In genomic region chr6:124806446-124807140, GRCm38 (mm10) we compare ENCODE assay signal across 8 mouse cellular contexts. TPM values are rescaled to one million over a fixed set of nuclear protein-coding genes. Genes with fewer than 3 reads are reported as not detected.
DNase-seq lines count a peak whose midpoint lies in the region; ATAC-seq lines count a peak whose summit lies in the region.

No protein-coding gene starts in this region.

- no peaks in the 10 kb centered on the region for H3K9me3 ChIP-seq in heart, embryonic 15.5 days (replicated peaks)
- no peaks in the 10 kb centered on the region for H3K9me3 ChIP-seq in embryonic facial prominence, embryonic 11.5 days (replicated peaks; ENCODE audit: control insufficient read depth, low read length)
- no peaks in the 10 kb centered on the region for H3K9me3 ChIP-seq in hindbrain, embryonic 16.5 days (ENCODE audit: control insufficient read depth, low read length)
- no peaks in the 10 kb centered on the region; the same call in 1 of the 2 replicates for H3K9me3 ChIP-seq in midbrain, embryonic 16.5 days (replicated peaks; ENCODE audit: control insufficient read depth, low read length, poor library complexity, severe bottlenecking)

- no peak for ATAC-seq in heart, embryonic 15.5 days (replicated peaks; ENCODE audit: insufficient number of reproducible peaks, insufficient read depth, low FRiP score, low read depth)
- ATAC-seq in embryonic facial prominence, embryonic 11.5 days (replicated peaks; ENCODE audit: insufficient number of reproducible peaks, low FRiP score, low TSS enrichment, low read depth), result no peak
- no peak for ATAC-seq in hindbrain, embryonic 16.5 days
- ATAC-seq in midbrain, embryonic 16.5 days, result no peak

- H3K4me2 ChIP-seq in heart, embryonic 15.5 days, result peak overlapping the region; percentile 91
- no peak overlapping the region; the same call in none of the 2 replicates for H3K4me2 ChIP-seq in embryonic facial prominence, embryonic 11.5 days (ENCODE audit: low read depth, low read length)
- H3K4me2 ChIP-seq in hindbrain, embryonic 16.5 days (ENCODE audit: low read length), result peak overlapping the region; percentile 90
- peak overlapping the region; percentile 71 for H3K4me2 ChIP-seq in midbrain, embryonic 16.5 days (ENCODE audit: low read length)

- no peaks in the 10 kb centered on the region for H3K27me3 ChIP-seq in heart, embryonic 15.5 days
- no peaks in the 10 kb centered on the region for H3K27me3 ChIP-seq in embryonic facial prominence, embryonic 11.5 days (ENCODE audit: control insufficient read depth, insufficient read depth, low read length)
- no peaks in the 10 kb centered on the region for H3K27me3 ChIP-seq in hindbrain, embryonic 16.5 days (replicated peaks; ENCODE audit: control insufficient read depth, insufficient read depth, low read length)
- H3K27me3 ChIP-seq in midbrain, embryonic 16.5 days (ENCODE audit: control insufficient read depth, insufficient read depth, low read depth, low read length), result no peaks in the 10 kb centered on the region

- H3K27ac ChIP-seq in heart, embryonic 15.5 days, result peak overlapping the region; percentile 91
- 0 out of 2 replicates have a peak overlapping the region, but pooled peaks have one; percentile 85 for H3K27ac ChIP-seq in embryonic facial prominence, embryonic 11.5 days (replicated peaks; ENCODE audit: low read depth, low read length)
- H3K27ac ChIP-seq in hindbrain, embryonic 16.5 days (ENCODE audit: low read depth, low read length), result peak overlapping the region; percentile 93
- H3K27ac ChIP-seq in midbrain, embryonic 16.5 days (ENCODE audit: low read length), result peak overlapping the region; percentile 90

- H3K4me1 ChIP-seq in heart, embryonic 15.5 days (replicated peaks), result peaks cover 46% of the 10 kb centered on the region
- H3K4me1 ChIP-seq in embryonic facial prominence, embryonic 11.5 days (ENCODE audit: control insufficient read depth, insufficient read depth, low read length), result no peaks in the 10 kb centered on the region; the same call in 1 of the 2 replicates
- H3K4me1 ChIP-seq in hindbrain, embryonic 16.5 days (ENCODE audit: control insufficient read depth, insufficient read depth, low read depth, low read length), result peaks cover 14% of the 10 kb centered on the region
- H3K4me1 ChIP-seq in midbrain, embryonic 16.5 days (ENCODE audit: control insufficient read depth, insufficient read depth, low read length), result peaks cover 32% of the 10 kb centered on the region

- no peak for DNase-seq in heart, adult 8-10 months (ENCODE audit: low spot score)
- DNase-seq in embryonic facial prominence, embryonic 11.5 days (ENCODE audit: low spot score), result no peak
- DNase-seq in gastrocnemius, postnatal 25 days, result no peak
- DNase-seq in frontal cortex, postnatal 14 days (ENCODE audit: low spot score in 2 of 2), result no peak
- DNase-seq in right cerebral cortex, postnatal 14 days, result no peak

- no peak overlapping the region for H3K9ac ChIP-seq in heart, embryonic 15.5 days
- H3K9ac ChIP-seq in embryonic facial prominence, embryonic 11.5 days (replicated peaks; ENCODE audit: low read length), result no peak overlapping the region
- H3K9ac ChIP-seq in hindbrain, embryonic 16.5 days (ENCODE audit: low read depth, low read length), result no peak overlapping the region
- H3K9ac ChIP-seq in midbrain, embryonic 16.5 days (ENCODE audit: low read depth, low read length), result peak overlapping the region; percentile 30; the same call in 1 of the 2 replicates

- peaks cover 17% of the 10 kb centered on the region for H3K36me3 ChIP-seq in heart, embryonic 15.5 days
- peaks cover 2% of the 10 kb centered on the region for H3K36me3 ChIP-seq in embryonic facial prominence, embryonic 11.5 days (replicated peaks; ENCODE audit: control insufficient read depth, insufficient read depth, low read depth, low read length)
- H3K36me3 ChIP-seq in hindbrain, embryonic 16.5 days (ENCODE audit: control insufficient read depth, insufficient read depth, low read length), result peaks cover 2% of the 10 kb centered on the region
- peaks cover 3% of the 10 kb centered on the region; the same call in 1 of the 2 replicates for H3K36me3 ChIP-seq in midbrain, embryonic 16.5 days (ENCODE audit: control insufficient read depth, insufficient read depth, low read length)

- H3K4me3 ChIP-seq in heart, embryonic 15.5 days, result peak overlapping the region; percentile 58; the same call in 1 of the 2 replicates
- 0 out of 2 replicates have a peak overlapping the region, but pooled peaks have one; percentile 0 for H3K4me3 ChIP-seq in embryonic facial prominence, embryonic 11.5 days (ENCODE audit: low read depth, low read length)
- H3K4me3 ChIP-seq in hindbrain, embryonic 16.5 days (ENCODE audit: low read length), result no peak overlapping the region
- H3K4me3 ChIP-seq in midbrain, embryonic 16.5 days (ENCODE audit: low read depth, low read length), result peak overlapping the region; percentile 41; the same call in 1 of the 2 replicates

- WGBS in heart, embryonic 15.5 days, result 79% methylated on average over 7 of the region's 7 CpGs
- WGBS in embryonic facial prominence, embryonic 11.5 days, result 69% methylated on average over 7 of the region's 7 CpGs
- WGBS in hindbrain, embryonic 16.5 days, result 76% methylated on average over 7 of the region's 7 CpGs
- WGBS in midbrain, embryonic 16.5 days, result 71% methylated on average over 7 of the region's 7 CpGs

RNA-seq across cellular contexts. Expression of gene Spsb2, which starts 1.9 kb away (rescaled TPM):
- polyA plus RNA-seq in heart, embryonic 15.5 days (2015; fragmentation: Nextera tagmentation; extraction: Ambion mirVana), result 7.0 and 9.8 TPM in 2 replicates
- total RNA-seq in heart, adult 8-10 months (2022), result 1 to 10 TPM; 2.0 to 5.8 (median 3.2) TPM
- 4.7 and 4.8 TPM in 2 replicates for polyA plus RNA-seq in embryonic facial prominence, embryonic 11.5 days (2014; fragmentation: Nextera tagmentation; extraction: Ambion mirVana)
- 9.2 and 10.3 TPM in 2 replicates for polyA plus RNA-seq in hindbrain, embryonic 16.5 days (2015; fragmentation: Nextera tagmentation; extraction: Ambion mirVana)
- 9.6 and 10.1 TPM in 2 replicates for polyA plus RNA-seq in midbrain, embryonic 16.5 days (2015; fragmentation: Nextera tagmentation; extraction: Ambion mirVana)
- 1 to 10 TPM; 2.7 to 3.2 TPM for total RNA-seq in gastrocnemius, postnatal 25 days (2021)

RNA-seq across cellular contexts. Expression of gene Tpi1, which starts 7.5 kb away (rescaled TPM):
- 1,247 and 1,352 TPM in 2 replicates for polyA plus RNA-seq in heart, embryonic 15.5 days (2015; fragmentation: Nextera tagmentation; extraction: Ambion mirVana)
- 1,000 to 10,000 TPM in 1 of 4 experiments, 100 to 1,000 TPM in 3; 893 to 1,022 (median 969) TPM for total RNA-seq in heart, adult 8-10 months (2022)
- polyA plus RNA-seq in embryonic facial prominence, embryonic 11.5 days (2014; fragmentation: Nextera tagmentation; extraction: Ambion mirVana), result 721 and 787 TPM in 2 replicates
- polyA plus RNA-seq in hindbrain, embryonic 16.5 days (2015; fragmentation: Nextera tagmentation; extraction: Ambion mirVana), result 544 and 601 TPM in 2 replicates
- 415 and 461 TPM in 2 replicates for polyA plus RNA-seq in midbrain, embryonic 16.5 days (2015; fragmentation: Nextera tagmentation; extraction: Ambion mirVana)
- 1,000 to 10,000 TPM; 2,445 to 2,599 TPM for total RNA-seq in gastrocnemius, postnatal 25 days (2021)

RNA-seq across cellular contexts. Expression of gene Usp5, which starts 22.7 kb away (rescaled TPM):
- polyA plus RNA-seq in heart, embryonic 15.5 days (2015; fragmentation: Nextera tagmentation; extraction: Ambion mirVana), result 87.2 and 114 TPM in 2 replicates
- total RNA-seq in heart, adult 8-10 months (2022), result 10 to 100 TPM; 72.5 to 79.7 (median 75.8) TPM
- polyA plus RNA-seq in embryonic facial prominence, embryonic 11.5 days (2014; fragmentation: Nextera tagmentation; extraction: Ambion mirVana), result 128 and 133 TPM in 2 replicates
- 220 and 232 TPM in 2 replicates for polyA plus RNA-seq in hindbrain, embryonic 16.5 days (2015; fragmentation: Nextera tagmentation; extraction: Ambion mirVana)
- 220 and 223 TPM in 2 replicates for polyA plus RNA-seq in midbrain, embryonic 16.5 days (2015; fragmentation: Nextera tagmentation; extraction: Ambion mirVana)
- total RNA-seq in gastrocnemius, postnatal 25 days (2021), result 10 to 100 TPM; 42.1 to 44.0 TPM

RNA-seq across cellular contexts. Expression of gene Cdca3, which starts 22.8 kb away (rescaled TPM):
- 117 and 128 TPM in 2 replicates for polyA plus RNA-seq in heart, embryonic 15.5 days (2015; fragmentation: Nextera tagmentation; extraction: Ambion mirVana)
- 1 to 10 TPM in 1 of 4 experiments, under 1 TPM in 3; 0.14 to 1.4 (median 0.40) TPM for total RNA-seq in heart, adult 8-10 months (2022)
- 210 and 212 TPM in 2 replicates for polyA plus RNA-seq in embryonic facial prominence, embryonic 11.5 days (2014; fragmentation: Nextera tagmentation; extraction: Ambion mirVana)
- 34.2 and 38.5 TPM in 2 replicates for polyA plus RNA-seq in hindbrain, embryonic 16.5 days (2015; fragmentation: Nextera tagmentation; extraction: Ambion mirVana)
- polyA plus RNA-seq in midbrain, embryonic 16.5 days (2015; fragmentation: Nextera tagmentation; extraction: Ambion mirVana), result 18.2 and 19.5 TPM in 2 replicates
- 1 to 10 TPM; 1.2 TPM for total RNA-seq in gastrocnemius, postnatal 25 days (2021)

RNA-seq across cellular contexts. Expression of gene Lrrc23, which starts 27.1 kb away (rescaled TPM):
- 0.83 and 1.0 TPM in 2 replicates for polyA plus RNA-seq in heart, embryonic 15.5 days (2015; fragmentation: Nextera tagmentation; extraction: Ambion mirVana)
- total RNA-seq in heart, adult 8-10 months (2022), result 1 to 10 TPM in 1 of 4 experiments, under 1 TPM in 2, not detected in 1; 0.37 to 1.2 (median 0.41) TPM
- 0.29 and 0.97 TPM in 2 replicates for polyA plus RNA-seq in embryonic facial prominence, embryonic 11.5 days (2014; fragmentation: Nextera tagmentation; extraction: Ambion mirVana)
- polyA plus RNA-seq in hindbrain, embryonic 16.5 days (2015; fragmentation: Nextera tagmentation; extraction: Ambion mirVana), result 4.0 and 5.3 TPM in 2 replicates
- polyA plus RNA-seq in midbrain, embryonic 16.5 days (2015; fragmentation: Nextera tagmentation; extraction: Ambion mirVana), result 5.7 and 6.3 TPM in 2 replicates
- total RNA-seq in gastrocnemius, postnatal 25 days (2021), result under 1 TPM in 1 of 2 experiments, not detected in 1; 0.18 TPM
